Mouse (Mus musculus) kidney, embryonic 16.5 days (tissue): ENCODE measurements around the gene Klf15. TPM values are rescaled to one million over a fixed set of nuclear protein-coding genes. Genes with fewer than 3 reads are reported as not detected.
A peak's percentile ranks its signal among the peaks of the same experiment; 100 is the strongest.

Experiments
- ATAC-seq: fragments of 200-750 bp; cut with Nextera tagmentation; 2 replicates; pipeline ENCODE4 v1.8.0; 2017; ENCODE audit warnings: moderate TSS enrichment; ENCODE audit not compliant: low FRiP score, low TSS enrichment
- H3K27ac ChIP-seq: fragments of 300-500 bp; sonication (generic); 2 replicates; pipeline ENCODE4 v1.5.1; 2014; ENCODE audit warnings: low read length
- H3K27me3 ChIP-seq: fragments of 300-500 bp; sonication (generic); 2 replicates; pipeline ENCODE4 v1.6.1; 2014; ENCODE audit warnings: low read length, control low read depth, mixed read lengths; ENCODE audit not compliant: insufficient read depth
- H3K36me3 ChIP-seq: fragments of 300-500 bp; sonication (generic); 2 replicates; pipeline ENCODE4 v1.6.1; 2014; ENCODE audit warnings: low read length, control low read depth, mixed read lengths; ENCODE audit not compliant: insufficient read depth
- H3K4me1 ChIP-seq: fragments of 300-500 bp; sonication (generic); 2 replicates; pipeline ENCODE4 v1.6.1; 2014; ENCODE audit warnings: low read length, control low read depth, mixed read lengths; ENCODE audit not compliant: insufficient read depth
- H3K4me2 ChIP-seq: fragments of 300-500 bp; sonication (generic); replicated peaks from 2 replicates; pipeline ENCODE4 v1.6.1; 2014; ENCODE audit warnings: low read depth, low read length
- H3K4me3 ChIP-seq: fragments of 300-500 bp; sonication (generic); 2 replicates; pipeline ENCODE4 v1.5.1; 2014; ENCODE audit warnings: mild to moderate bottlenecking, low read length
- H3K9ac ChIP-seq: fragments of 300-500 bp; sonication (generic); replicated peaks from 2 replicates; pipeline ENCODE4 v1.6.1; 2014; ENCODE audit warnings: low read length
- H3K9me3 ChIP-seq: fragments of 300-500 bp; sonication (generic); 2 replicates; pipeline ENCODE4 v1.6.1; 2016; ENCODE audit warnings: low read length, control low read depth
- WGBS: fragments of 180-500 bp; shearing (Covaris S2); extraction: QIAGEN DNeasy Blood & Tissue Kit; methylation state at CpG from one replicate; pipeline ENCODE4 v1.1.7; 2014; 5-methylcytosine and 5-hydroxymethylcytosine counted together
- polyA plus RNA-seq: library from polyadenylated mRNA; unstranded; fragments of >200 nt; fragmentation: Nextera tagmentation; extraction: Ambion mirVana; gene quantifications from 2 replicates; pipeline ENCODE4 v1.2.1, GENCODE M21; 2015

Gene Klf15
- polyA plus RNA-seq, 1 experiment from 2014 or later = 16.1 TPM

GRCm38 (mm10) chr6:90461771-90462170 is 605 bp upstream of the Klf15 start:
- Histone ChIP-seq H3K4me3 (peak overlapping the region; percentile 71), H3K27ac (no peak overlapping the region), H3K27me3 (peaks cover 17% of the 10 kb centered on the region), H3K4me2 (peak overlapping the region; percentile 100), H3K9ac (peak overlapping the region; percentile 76; the same call in 1 of the 2 replicates), H3K4me1 (peaks cover 13% of the 10 kb centered on the region), H3K36me3 (no peaks in the 10 kb centered on the region), H3K9me3 (no peaks in the 10 kb centered on the region)
- ATAC-seq = no peak; the same call in 1 of the 2 replicates
- 14% methylated on average over 12 of the region's 12 CpGs for WGBS

GRCm38 (mm10) chr6:90462841-90463227 is 458 bp downstream of the Klf15 start:
- peaks cover 17% of the 10 kb centered on the region for H3K27me3 ChIP-seq
- no peaks in the 10 kb centered on the region for H3K9me3 ChIP-seq
- H3K27ac ChIP-seq = peak overlapping the region; percentile 7
- H3K9ac ChIP-seq = peak overlapping the region; percentile 76
- H3K4me1 ChIP-seq = peaks cover 13% of the 10 kb centered on the region
- H3K4me2 ChIP-seq = peak overlapping the region; percentile 100
- 0% methylated on average over 38 of the region's 38 CpGs for WGBS
- H3K36me3 ChIP-seq = peaks cover 9% of the 10 kb centered on the region
- peak overlapping the region; percentile 71 for H3K4me3 ChIP-seq
- peak; percentile 58 for ATAC-seq

- Histone ChIP-seq H3K36me3 (peaks cover 10% of the 10 kb centered on the region), H3K9me3 (no peaks in the 10 kb centered on the region), H3K27me3 (peaks cover 17% of the 10 kb centered on the region), H3K27ac (peak overlapping the region; percentile 7), H3K4me2 (peak overlapping the region; percentile 100), H3K9ac (peak overlapping the region; percentile 76), H3K4me3 (peak overlapping the region; percentile 71), H3K4me1 (peaks cover 13% of the 10 kb centered on the region)
- ATAC-seq = peak; percentile 87
- 0% methylated on average over 31 of the region's 31 CpGs for WGBS
Observed at GRCm38 (mm10) chr6:90463228-90463862, 969 bp downstream of the Klf15 start.

GRCm38 (mm10) chr6:90463890-90464421 is 1.6 kb downstream of the Klf15 start:
- ATAC-seq = no peak
- H3K4me1 ChIP-seq = peaks cover 13% of the 10 kb centered on the region
- H3K27me3 ChIP-seq = peaks cover 17% of the 10 kb centered on the region
- WGBS = 38% methylated on average over 7 of the region's 7 CpGs
- H3K27ac ChIP-seq = peak overlapping the region; percentile 7
- H3K9me3 ChIP-seq = no peaks in the 10 kb centered on the region
- peak overlapping the region; percentile 71 for H3K4me3 ChIP-seq
- H3K4me2 ChIP-seq = peak overlapping the region; percentile 100
- H3K9ac ChIP-seq = peak overlapping the region; percentile 76
- H3K36me3 ChIP-seq = peaks cover 10% of the 10 kb centered on the region

GRCm38 (mm10) chr6:90465028-90465640 is 2.8 kb downstream of the Klf15 start:
- peaks cover 13% of the 10 kb centered on the region for H3K4me1 ChIP-seq
- no peaks in the 10 kb centered on the region for H3K9me3 ChIP-seq
- H3K27ac ChIP-seq = no peak overlapping the region
- H3K36me3 ChIP-seq = peaks cover 10% of the 10 kb centered on the region
- H3K27me3 ChIP-seq = peaks cover 17% of the 10 kb centered on the region
- no peak for ATAC-seq
- no peak overlapping the region for H3K4me2 ChIP-seq
- 93% methylated on average over 11 of the region's 11 CpGs for WGBS
- no peak overlapping the region for H3K9ac ChIP-seq
- H3K4me3 ChIP-seq = no peak overlapping the region

GRCm38 (mm10) chr6:90466079-90466478 is 3.7 kb downstream of the Klf15 start:
- ATAC-seq = no peak
- H3K9ac ChIP-seq = no peak overlapping the region
- 84% methylated on average over 10 of the region's 10 CpGs for WGBS
- no peak overlapping the region for H3K4me3 ChIP-seq
- H3K9me3 ChIP-seq = no peaks in the 10 kb centered on the region
- peaks cover 10% of the 10 kb centered on the region for H3K27me3 ChIP-seq
- H3K4me2 ChIP-seq = no peak overlapping the region
- H3K27ac ChIP-seq = no peak overlapping the region
- peaks cover 16% of the 10 kb centered on the region for H3K4me1 ChIP-seq
- H3K36me3 ChIP-seq = peaks cover 10% of the 10 kb centered on the region

- H3K9me3 ChIP-seq = no peaks in the 10 kb centered on the region
Observed at GRCm38 (mm10) chr6:90466847-90467410, 4.6 kb downstream of the Klf15 start.

GRCm38 (mm10) chr6:90468216-90468615 is 5.8 kb downstream of the Klf15 start:
- Histone ChIP-seq H3K4me1 (peaks cover 15% of the 10 kb centered on the region), H3K27me3 (no peaks in the 10 kb centered on the region), H3K27ac (no peak overlapping the region), H3K4me3 (no peak overlapping the region), H3K9me3 (no peaks in the 10 kb centered on the region), H3K36me3 (peaks cover 10% of the 10 kb centered on the region), H3K4me2 (no peak overlapping the region), H3K9ac (no peak overlapping the region)
- no peak for ATAC-seq
- WGBS = 88% methylated on average over 1 of the region's 1 CpGs

More at GRCm38 (mm10) chr6:90466847-90467410, 4.6 kb downstream of the Klf15 start:
- Histone ChIP-seq H3K27ac (no peak overlapping the region), H3K27me3 (peaks cover 1% of the 10 kb centered on the region), H3K4me2 (no peak overlapping the region), H3K36me3 (peaks cover 10% of the 10 kb centered on the region), H3K4me1 (peaks cover 16% of the 10 kb centered on the region), H3K9ac (no peak overlapping the region), H3K4me3 (no peak overlapping the region)
- 93% methylated on average over 12 of the region's 12 CpGs for WGBS
- ATAC-seq = no peak

- Histone ChIP-seq H3K36me3 (peaks cover 10% of the 10 kb centered on the region), H3K4me3 (no peak overlapping the region)
- no peak for ATAC-seq
Observed at GRCm38 (mm10) chr6:90469041-90469440, 6.7 kb downstream of the Klf15 start.

More at GRCm38 (mm10) chr6:90469041-90469440, 6.7 kb downstream of the Klf15 start:
- H3K4me1 ChIP-seq = peaks cover 9% of the 10 kb centered on the region
- H3K4me2 ChIP-seq = no peak overlapping the region
- H3K9ac ChIP-seq = no peak overlapping the region
- H3K27me3 ChIP-seq = no peaks in the 10 kb centered on the region
- H3K27ac ChIP-seq = no peak overlapping the region
- no peaks in the 10 kb centered on the region for H3K9me3 ChIP-seq
- WGBS = 88% methylated on average over 6 of the region's 6 CpGs
